Mouse (Mus musculus): Measurements from ENCODE around the gene Ackr4.
A peak's percentile ranks its signal among the peaks of the same experiment; 100 is the strongest.

The Ackr4 gene

DNA sequence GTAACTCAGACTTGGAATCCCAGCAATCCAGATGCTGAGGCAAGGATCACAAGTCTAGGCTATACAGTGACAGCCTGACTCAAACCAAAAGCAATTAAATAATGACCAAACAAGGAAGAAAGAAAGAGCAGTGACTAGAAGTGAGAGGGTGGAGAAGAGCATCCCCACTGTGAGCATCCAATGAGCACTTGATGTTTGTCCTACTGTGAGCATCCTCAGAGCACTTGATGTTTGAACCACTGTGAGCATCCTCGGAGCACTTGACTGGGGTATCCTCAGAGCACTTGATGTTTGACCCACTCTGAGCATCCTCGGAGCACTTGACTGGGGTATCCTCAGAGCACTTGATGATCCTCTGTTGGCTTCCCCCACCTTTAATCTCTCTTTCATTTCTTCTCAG lies 21.7 kb downstream of the Ackr4 start:
- no peak for DNase-seq

DNA sequence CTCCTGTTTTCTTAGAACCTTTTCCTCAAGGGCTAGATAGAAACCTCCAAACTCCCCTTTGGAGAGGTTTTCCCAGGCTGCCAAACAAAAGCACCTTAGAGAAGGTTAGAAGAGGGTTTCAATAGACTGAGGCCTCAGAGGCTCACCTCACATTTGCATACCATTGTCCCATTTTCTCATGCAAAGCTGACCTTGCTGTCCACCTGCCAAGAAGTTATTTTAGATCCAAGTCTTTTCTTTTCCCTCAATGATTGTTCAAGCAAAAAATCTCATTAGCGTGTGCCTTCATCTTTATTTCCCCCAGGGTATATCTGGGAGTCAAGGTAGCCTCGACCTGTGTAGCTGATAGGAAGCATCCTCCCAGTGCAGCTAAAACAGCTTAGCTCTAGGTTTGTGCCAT lies 23.8 kb downstream of the Ackr4 start:
- peak; percentile 14 for DNase-seq

DNA sequence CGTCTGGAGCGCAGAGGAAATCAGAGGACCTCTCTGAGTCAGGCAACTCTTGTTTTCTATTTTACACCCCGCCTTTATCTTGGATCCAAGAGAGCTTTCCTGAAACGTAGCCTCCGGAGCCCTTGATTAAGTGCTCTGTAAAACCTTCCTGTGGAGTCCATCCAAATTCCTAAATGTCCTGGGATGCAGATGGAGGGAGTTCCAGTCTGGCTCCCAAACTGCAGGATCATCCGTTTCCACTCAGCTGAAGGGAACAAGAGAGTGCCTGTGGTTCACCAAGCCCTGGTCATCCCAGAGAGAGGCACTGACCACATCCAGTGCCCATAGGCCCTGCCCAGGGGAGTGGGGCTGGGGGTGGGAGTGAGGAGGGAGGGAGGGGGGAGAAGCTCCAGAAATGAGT lies 24.4 kb downstream of the Ackr4 start:
- DNase-seq, result no peak

DNA sequence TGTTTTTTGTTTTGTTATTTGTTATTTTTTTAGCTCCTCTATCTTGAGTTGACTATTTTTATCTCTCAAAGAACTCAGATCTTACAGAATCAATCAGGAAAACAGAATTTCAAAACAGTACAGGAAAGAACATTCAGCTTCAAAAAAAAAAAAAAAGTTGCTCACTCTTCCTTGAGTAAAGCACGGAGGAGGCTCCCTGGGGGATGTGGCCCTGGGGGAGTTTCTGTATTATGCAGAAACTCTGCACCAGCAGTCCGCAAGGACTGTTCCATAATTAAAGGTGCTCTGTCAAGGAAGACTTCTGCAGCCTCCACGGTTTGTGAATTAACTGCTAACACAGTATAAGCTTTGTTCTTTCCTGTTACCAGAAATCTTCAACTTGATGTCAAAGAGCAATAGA lies 25.3 kb downstream of the Ackr4 start:
- DNase-seq, result no peak

DNA sequence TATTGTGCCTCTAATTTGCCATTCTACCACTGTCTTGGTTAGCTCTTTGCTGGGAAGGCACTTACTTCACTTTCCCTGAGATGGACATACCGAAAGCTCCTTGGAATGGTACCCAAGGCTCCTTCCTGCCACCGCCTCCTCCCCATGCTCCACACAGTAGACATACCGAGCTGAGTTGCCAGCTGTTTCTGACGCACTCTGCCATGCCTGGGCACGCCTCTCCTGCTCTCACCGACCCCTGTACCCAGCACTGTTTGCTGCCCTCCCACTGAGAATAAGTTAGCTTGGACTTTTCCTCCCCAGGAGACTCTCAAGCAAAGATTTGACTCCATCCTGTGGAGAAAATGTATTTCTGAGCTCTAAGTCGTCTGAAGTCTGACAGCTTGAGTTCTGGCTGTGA lies 25.9 kb downstream of the Ackr4 start:
- DNase-seq, result no peak

DNA sequence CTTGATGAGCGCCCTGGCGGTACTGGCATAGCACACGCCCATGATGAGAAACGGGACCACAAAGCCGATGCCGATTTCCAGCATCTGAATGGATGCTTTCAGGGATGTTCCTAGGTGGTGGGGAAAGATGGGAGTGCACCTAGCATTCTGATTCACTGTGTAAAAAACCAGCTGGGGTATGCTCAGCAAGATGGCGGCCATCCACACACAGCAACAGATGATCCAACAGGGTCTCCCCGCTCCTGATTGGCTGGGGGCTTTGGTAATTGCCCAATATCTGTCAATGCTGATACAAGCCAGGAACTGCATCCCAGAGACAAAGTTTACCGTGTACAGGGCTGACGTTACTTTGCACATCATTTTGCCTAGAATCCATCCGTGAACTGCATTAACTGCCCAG lies 27.7 kb downstream of the Ackr4 start:
- no peak for DNase-seq

DNA sequence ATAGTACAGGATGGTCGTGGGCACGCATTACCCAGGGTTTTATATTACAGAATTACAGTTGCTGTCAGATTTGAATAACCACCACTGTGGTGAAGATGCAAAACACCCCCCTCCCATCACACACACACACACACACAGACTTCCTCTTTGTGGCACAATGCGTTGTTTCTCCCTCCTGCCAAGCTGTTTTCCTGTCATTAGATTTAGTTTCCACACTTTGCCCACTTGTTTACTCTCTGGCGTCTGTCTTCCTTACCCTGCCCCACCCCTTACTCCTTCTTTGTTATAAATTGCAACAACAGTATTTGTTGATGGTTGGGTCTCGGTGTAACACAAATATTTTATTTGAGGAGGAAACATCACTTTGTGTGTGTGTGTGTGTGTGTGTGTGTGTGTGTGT lies 28.5 kb downstream of the Ackr4 start:
- DNase-seq, result no peak

DNA sequence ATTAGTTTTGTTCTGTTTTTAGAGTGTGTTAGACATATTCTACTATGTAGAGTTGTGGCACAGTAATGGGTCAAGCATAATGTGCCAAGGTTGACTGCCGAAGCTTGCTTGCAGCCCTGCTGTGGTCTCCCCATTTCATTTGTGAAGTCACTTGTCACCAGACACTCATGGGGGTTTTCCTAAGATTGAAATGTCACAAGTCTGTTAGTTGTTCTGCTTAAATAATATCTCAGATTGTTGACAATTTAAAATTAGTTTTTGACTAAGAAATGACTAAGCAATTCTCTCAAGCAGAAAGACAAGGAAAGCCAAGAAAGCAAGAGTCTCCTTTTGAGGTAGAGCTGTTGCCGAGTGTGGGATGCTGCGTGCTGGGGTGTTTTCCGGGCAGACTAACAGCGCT lies 33.8 kb downstream of the Ackr4 start:
- DNase-seq, result no peak

DNA sequence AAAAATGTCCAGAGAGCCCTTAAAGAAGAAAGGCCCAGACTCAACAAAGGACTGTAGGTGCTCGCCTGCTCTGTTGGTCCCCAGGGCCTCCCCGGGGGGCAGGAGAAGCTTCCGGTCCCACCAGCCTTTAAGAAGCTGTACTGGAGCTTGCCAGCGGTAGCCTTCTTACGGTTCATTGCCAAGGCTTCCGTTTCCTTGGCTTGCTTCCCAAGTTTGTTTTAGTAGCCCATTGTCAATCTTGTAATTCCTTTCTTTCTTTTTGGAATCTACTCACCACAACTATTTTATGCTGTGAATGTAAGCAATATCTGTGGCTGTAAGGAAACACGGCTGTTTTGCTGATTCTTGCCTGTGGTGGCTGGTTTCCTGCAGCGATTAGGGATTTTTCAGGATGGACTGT lies 38.2 kb downstream of the Ackr4 start:
- DNase-seq, result no peak

DNA sequence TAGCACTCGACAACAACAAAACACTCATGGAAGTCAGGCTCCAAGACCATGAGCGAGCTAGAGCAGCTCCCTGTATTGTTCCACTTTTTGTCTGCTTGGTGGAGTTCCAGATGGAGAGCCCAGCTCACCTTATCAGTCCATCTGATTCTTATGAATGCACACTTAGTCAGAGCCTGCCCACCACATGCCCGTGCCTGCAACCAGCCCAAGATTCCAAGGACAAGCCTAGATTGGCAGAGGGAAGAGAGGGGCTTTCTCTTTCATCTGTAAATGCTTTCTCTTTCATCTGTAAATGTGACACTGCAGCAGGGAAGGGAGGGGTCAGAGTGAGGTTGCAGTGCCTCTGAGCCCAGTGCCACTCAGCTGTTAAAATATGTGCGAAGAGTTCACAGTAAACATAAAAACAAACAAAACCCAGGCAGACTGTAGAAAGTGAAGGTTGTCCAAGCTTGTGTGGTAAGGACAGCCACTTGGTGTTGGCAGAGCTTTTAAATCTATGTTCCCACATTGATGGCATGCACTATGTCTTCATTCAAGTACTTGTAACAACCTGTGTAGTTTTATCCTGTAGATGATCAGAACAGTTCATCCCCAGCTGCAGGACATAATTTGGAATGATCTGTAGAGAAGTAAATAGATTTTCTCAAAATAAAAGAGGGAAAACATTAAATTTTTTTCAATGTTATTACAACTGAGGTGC lies 40.9 kb downstream of the Ackr4 start:
- DNase-seq, result no peak

DNA sequence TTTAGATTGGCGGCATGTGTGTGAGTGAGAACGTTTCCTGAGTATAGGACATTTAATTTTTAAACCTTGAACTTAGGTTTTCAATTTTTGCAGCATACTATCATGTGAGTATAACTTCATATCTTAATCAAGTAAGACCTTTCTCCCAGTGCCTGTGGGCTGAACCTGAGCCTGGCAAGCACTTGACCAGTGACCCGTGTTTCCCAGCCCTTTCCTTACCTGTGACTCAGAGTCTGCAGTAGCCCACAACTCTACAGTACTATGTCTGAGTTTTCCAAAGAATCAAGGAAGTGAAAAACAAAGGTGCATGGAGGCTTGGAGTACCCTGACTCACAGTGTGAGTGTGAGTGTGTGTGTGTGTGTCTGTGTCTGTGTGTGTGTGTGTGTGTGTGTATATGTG lies 46.7 kb downstream of the Ackr4 start:
- DNase-seq, result no peak

DNA sequence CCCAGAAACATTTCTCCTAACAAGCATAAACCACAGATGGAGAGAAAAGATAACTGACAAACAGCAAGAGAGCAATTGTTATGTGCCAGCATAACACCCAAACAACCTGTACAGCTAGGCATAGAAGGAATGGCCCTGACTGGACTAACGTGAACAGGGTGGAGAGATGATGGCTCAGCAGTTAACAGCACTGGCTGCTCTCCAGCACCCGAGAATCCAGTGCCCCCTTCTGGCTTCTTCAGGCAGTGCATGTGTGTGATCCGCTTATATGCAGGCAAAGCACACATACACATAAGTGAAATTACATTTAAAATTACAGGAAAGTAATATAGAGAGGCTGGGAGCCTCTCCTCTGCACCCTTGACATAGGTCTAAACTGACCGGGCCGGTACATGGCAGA lies 47.4 kb downstream of the Ackr4 start:
- DNase-seq, result no peak

DNA sequence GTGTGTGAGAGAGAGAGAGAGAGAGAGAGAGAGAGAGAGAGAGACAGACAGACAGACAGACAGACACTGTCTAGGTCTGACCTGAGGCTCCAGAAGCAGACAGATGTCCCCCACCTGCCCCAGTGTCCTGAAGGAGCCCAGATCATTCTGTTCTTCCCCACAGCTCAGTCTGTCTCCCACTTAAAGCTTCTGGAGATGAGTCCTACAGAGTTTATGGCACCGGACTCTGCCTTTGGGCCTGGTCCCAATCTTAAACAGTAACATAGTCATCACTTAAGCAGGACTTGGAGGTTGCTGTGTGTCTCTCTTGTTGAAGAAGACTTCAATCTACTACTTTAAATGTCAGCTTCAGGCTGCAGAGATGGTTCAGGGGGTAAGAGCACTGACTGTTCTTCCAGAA lies 48.0 kb downstream of the Ackr4 start:
- no peak for DNase-seq

DNA sequence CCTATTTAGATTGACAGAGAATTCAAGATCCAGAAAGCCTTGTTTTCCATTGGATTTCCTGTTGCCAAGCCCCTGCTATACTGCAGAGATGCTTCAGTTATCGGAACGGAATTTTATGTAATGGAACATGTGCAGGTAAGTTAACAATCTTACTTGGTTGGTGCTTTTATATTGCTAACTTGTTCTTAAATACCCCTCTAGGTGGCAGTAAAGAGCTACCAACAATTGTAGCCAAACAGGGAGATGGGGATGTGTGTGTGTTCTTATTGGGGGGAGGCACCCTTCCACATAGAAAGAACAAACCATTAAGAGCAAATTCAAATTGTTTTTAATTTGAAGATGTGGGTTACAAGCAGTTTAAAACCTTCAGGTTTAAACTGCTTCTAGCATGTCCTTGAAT lies 50.9 kb downstream of the Ackr4 start:
- no peak for DNase-seq

DNA sequence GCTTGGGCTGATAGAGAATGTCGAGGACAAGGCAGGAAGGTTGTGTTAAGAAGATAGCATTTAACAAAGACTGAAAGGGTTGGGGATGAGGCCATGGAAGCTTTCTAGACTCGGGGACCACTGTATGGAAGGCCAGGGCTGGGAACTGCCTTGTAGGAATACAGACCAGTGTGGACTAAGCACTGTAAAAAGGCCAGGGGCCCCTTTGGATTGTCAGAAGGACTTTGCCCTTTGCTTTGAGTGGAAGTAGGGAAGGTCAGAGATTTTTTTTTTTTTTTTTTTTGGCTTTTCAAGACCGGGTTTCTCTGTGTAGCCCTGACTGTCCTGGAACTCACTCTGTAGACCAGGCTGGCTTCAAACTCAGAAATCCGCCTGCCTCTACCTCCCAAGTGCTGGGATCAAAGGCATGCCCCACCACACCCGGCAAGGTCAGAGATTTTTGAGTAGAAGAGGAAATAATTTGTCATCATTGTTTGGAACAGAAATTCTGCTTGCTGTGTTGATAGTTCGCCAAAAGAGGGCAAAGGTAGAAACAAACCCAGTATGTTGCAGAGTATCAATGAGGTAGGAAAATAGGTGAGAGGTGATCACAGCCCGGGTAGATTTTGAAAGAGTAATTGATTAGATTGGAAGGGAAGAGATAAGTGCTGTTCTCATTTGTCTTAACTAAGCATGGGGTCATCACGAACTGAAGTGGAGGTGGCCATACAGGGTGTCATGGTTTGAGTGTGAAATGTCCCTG lies 55.7 kb downstream of the Ackr4 start:
- DNase-seq, result no peak

DNA sequence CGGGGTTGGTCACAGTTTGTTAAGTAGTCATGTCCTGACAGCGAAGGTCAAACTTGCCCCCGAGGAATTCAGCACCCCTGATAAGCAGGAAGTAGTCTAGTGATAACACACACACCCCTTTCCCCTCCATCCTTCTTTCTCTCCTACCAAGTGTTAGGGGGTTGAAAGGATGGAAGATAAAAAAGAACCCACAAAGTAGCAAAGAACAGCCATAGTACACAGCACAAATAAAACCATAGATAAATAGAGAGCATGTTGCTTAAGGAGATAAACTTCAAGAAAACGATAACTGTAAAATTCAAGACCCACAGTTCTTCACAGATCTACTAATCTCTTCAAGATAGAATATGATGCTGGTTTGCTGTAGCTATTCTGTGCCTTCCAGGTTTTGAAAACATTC lies 56.5 kb downstream of the Ackr4 start:
- no peak for DNase-seq

DNA sequence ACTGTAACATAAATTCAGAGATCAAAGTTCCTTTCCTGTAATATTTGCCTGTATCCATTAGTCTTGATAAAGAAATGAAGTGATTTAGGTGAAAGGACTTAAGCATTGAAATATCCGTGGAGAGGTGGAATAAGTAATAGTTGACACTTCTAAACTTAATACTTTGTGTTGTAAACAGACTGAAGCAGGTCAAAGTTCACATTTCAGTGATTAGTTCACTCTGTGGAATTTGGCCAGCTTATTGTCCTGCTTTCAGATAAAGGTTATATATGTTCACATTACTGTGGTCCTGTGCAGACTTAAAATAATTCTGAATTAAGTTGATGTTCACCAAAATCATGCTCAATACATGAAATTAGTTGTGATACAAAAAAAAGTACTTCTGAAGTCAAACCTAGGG lies 62.2 kb downstream of the Ackr4 start:
- DNase-seq, result no peak

DNA sequence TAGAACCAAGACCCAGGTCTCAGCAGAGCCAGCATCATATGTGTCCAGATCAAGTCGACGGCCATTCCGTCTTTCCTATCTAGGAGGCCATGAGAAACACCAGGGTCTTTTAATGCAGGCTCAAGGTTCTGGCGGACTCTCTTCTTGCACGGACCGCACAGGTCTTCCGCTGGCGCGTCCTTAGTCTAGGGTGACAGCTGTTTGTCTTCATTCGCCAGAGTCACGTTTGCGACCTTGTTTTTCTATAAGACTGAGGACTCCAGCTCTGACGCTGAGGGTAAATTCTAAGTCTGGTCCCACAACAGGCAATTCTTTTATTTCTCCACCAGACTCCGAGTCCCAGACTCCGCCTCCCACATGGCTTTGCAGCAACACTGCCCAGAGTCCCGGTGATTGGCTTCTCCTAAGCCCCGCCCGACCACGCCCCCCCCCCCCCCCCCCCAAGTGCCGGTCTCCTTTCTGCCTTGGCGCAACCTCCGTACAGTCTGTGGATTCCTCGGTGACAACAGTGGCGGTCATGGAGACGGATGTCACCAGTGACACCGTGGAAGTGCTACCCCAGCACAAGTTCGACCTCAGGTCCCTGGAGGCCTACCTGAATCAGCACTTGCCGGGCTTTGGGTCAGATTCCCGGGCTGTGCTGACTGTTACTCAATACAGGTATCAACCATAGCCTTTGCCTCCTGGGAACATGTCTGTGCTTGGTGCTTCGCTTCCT lies 63.3 kb downstream of the Ackr4 start, which contains the start of gene Acad11:
Gene Acad11, plus strand, starts transcription at position 134 of the 718 bp plus-strand sequence.
- DNase-seq, result peak; percentile 90

DNA sequence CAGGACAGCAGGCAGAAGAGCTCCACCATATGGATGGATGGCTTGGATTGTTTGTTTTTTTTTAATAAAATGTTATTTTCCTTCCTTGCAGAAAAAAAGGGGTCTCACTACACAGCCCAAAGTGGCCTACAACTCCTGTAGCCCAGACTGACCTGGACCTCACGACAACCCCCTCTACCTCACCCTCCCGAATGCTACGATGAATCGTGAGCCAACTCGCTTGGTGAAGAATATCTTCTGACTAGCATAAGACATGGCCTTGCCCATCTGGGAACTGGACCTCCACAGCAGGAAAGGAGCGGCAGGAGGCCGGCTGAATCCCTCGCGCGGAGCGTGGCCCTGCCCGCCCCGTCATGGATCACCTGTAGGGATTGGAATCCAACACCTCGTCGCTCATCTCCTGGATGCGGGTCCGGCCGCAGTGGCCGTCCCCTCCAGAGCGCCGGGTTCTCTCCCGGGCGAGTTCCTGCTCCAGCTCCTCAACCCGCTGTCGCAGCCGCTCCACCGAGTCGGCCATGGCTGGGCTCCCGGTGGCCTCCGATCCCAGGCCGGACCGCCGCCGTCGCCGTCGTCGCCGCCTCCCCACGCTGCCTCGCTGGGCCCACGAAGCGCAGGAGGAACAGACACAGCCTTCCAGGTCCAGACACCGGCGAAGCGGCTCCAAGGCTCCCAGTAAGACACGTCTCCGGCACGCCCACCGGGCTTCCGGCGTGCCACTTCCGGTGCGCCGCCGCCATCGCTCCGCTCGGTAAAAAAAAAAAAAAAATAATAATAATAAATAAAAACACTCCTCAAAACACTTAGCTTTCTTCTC lies 64.1 kb downstream of the Ackr4 start, which contains the start of gene Uba5:
Gene Uba5, minus strand, starts transcription at position 705 of the 814 bp plus-strand sequence.
- peak; percentile 78 for DNase-seq

DNA sequence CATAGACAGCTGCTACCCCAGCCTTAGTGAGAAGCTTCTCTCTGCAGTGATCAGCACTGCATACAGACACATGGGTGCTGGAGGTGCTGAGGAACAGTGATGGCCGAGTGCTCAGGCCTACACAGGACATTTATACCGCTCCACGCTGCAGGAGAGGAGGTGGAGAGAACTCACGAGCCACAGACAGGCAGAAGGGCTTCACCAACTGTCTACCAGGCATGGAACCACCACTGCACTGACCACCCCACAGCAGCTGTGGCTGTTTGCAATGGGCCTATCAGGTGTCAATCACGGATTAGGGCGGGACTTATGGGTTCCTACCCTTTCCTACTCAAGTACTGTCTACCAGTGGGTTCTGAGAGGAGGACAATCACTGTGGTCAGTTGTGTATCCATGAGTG lies 75.7 kb downstream of the Ackr4 start:
- DNase-seq, result no peak

DNA sequence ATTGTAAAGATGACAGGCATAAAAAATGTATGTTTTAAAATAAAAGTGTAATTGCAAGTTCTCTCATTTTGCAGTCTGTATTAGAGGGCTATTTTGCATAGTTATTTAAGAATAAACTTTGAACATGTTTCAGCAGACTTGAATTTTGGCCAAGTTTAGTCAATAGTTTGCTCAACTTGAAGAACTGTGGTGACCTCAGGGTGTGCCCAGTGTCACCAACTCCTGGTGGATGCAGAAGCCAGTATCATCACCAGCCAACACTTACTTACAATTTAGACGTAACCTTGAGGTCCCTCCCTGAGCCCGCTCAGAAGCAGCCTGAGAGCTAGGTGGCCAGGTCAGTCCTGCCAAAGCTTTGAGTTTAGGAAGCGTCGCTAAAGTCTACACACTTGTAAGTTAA lies 83.1 kb downstream of the Ackr4 start:
- DNase-seq, result no peak

DNA sequence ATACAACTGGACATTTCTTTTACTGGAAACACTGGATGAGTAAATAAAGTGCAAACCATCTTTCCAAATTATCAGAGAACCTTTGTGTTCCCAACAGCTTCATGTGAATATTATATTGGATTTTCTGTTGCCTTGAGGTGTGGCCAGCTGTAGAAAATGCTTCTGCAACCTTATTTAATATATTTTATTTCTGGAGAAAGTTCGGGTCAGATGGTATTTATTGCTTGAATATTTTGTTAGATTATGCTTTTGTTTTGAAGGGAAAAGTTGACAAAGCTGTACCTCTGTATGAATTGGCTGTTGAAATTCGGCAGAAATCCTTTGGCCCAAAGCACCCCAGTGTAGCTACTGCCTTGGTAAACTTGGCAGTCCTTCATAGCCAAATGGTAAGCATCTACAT lies 86.4 kb downstream of the Ackr4 start, which contains the start of gene Gm28305:
Gene Gm28305, plus strand, starts transcription at position 301 of the 400 bp plus-strand sequence.
- DNase-seq, result no peak

DNA sequence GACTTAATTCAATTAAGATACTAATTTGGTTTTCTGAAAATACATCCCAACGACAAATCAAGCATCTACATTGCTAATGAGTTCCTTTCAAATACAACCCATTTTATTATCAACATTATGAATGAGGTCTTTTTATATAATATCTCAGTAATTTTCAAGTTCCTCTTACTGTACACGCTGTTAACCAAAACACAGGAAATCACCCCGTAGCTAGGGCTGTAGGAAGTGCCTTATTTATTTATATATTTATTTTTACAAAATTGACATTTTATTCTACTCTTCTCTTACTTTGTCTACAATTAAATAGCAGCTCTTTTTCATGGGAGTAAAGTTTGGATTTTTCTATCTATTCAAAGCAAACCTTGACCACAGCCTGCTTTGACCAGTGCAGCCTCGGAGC lies 87.0 kb downstream of the Ackr4 start:
- DNase-seq, result no peak
